Mouse (Mus musculus) stomach, postnatal 0 days (tissue): ENCODE data around the gene Shroom3. TPM values are rescaled to one million over a fixed set of nuclear protein-coding genes. Genes with fewer than 3 reads are reported as not detected.

ENCODE experiments used
- ATAC-seq: fragments of 200-750 bp; cut with Nextera tagmentation; 2 replicates; pipeline ENCODE4 v1.8.0; 2017; ENCODE audit not compliant: low FRiP score, low TSS enrichment
- DNase-seq: peaks from one replicate; pipeline ENCODE4 v3.0.0-alpha.2; 2016; ENCODE audit warnings: low spot score
- H3K27ac ChIP-seq: fragments of 300-500 bp; sonication (generic); replicated peaks from 2 replicates; pipeline ENCODE4 v1.5.1; 2014; ENCODE audit warnings: mild to moderate bottlenecking, control low read depth
- H3K27me3 ChIP-seq: fragments of 300-500 bp; sonication (generic); 2 replicates; pipeline ENCODE4 v1.6.1; 2014; ENCODE audit warnings: low read length; ENCODE audit not compliant: control insufficient read depth, insufficient read depth
- H3K36me3 ChIP-seq: fragments of 300-500 bp; sonication (generic); 2 replicates; pipeline ENCODE4 v1.6.1; 2014; ENCODE audit warnings: low read length, mixed read lengths; ENCODE audit not compliant: control insufficient read depth, insufficient read depth
- H3K4me1 ChIP-seq: fragments of 300-500 bp; sonication (generic); replicated peaks from 2 replicates; pipeline ENCODE4 v1.6.1; 2014; ENCODE audit warnings: antibody characterized with exemption; ENCODE audit not compliant: control insufficient read depth, insufficient read depth
- H3K4me2 ChIP-seq: fragments of 300-500 bp; sonication (generic); replicated peaks from 2 replicates; pipeline ENCODE4 v1.6.1; 2014; ENCODE audit warnings: low read depth, mild to moderate bottlenecking, control low read depth, moderate library complexity
- H3K4me3 ChIP-seq: fragments of 300-500 bp; sonication (generic); 2 replicates; pipeline ENCODE4 v1.5.1; 2014; ENCODE audit warnings: low read depth, low read length, control low read depth
- H3K9ac ChIP-seq: fragments of 300-500 bp; sonication (generic); 2 replicates; pipeline ENCODE4 v1.6.1; 2014; ENCODE audit warnings: mild to moderate bottlenecking, low read length, control low read depth, mixed read lengths
- H3K9me3 ChIP-seq: fragments of 300-500 bp; sonication (generic); 2 replicates; pipeline ENCODE4 v1.6.1; 2016; ENCODE audit warnings: low read length; ENCODE audit not compliant: control insufficient read depth
- CTCF ChIP-seq: IDR thresholded peaks from 2 replicates; pipeline ENCODE4 v1.5.1; 2016; ENCODE audit warnings: antibody characterized with exemption, low read depth, mild to moderate bottlenecking, moderate library complexity
- EP300 ChIP-seq: optimal IDR thresholded peaks from 2 replicates; pipeline ENCODE3; 2016; ENCODE audit warnings: antibody characterized with exemption
- WGBS: fragments of 180-500 bp; shearing (Covaris S2); extraction: QIAGEN DNeasy Blood & Tissue Kit; methylation state at CpG from one replicate; pipeline ENCODE4 v1.1.7; 2014; 5-methylcytosine and 5-hydroxymethylcytosine counted together
- polyA plus RNA-seq: library from polyadenylated mRNA; unstranded; fragments of >200 nt; fragmentation: Nextera tagmentation; extraction: Ambion mirVana; gene quantifications from 2 replicates; pipeline ENCODE4 v1.2.1, GENCODE M21; 2015

Shroom3 gene
- polyA plus RNA-seq, 1 experiment from 2014 or later, result 11.4 TPM

- Histone ChIP-seq H3K4me1 (no peaks in the 10 kb centered on the region), H3K4me3 (no peak overlapping the region), H3K27me3 (no peaks in the 10 kb centered on the region), H3K9me3 (no peaks in the 10 kb centered on the region), H3K27ac (no peak overlapping the region), H3K9ac (no peak overlapping the region), H3K4me2 (no peak overlapping the region), H3K36me3 (no peaks in the 10 kb centered on the region)
- WGBS, result 78% methylated on average over 11 of the region's 11 CpGs
- DNase-seq (no peak), ATAC-seq (no peak)
- TF ChIP-seq EP300 (no peak), CTCF (no peak)
These were observed 102.7 kb downstream of the Shroom3 start for GRCm38 (mm10) chr5:92785870-92786436.

GRCm38 (mm10) chr5:92788990-92789389 lies 105.8 kb downstream of the Shroom3 start:
- TF ChIP-seq CTCF, result no peak
- TF ChIP-seq EP300, result no peak
- 57% methylated on average over 8 of the region's 8 CpGs for WGBS
- no peaks in the 10 kb centered on the region for H3K4me1 ChIP-seq
- ATAC-seq (no peak), DNase-seq (no peak)
- no peaks in the 10 kb centered on the region for H3K36me3 ChIP-seq
- H3K27me3 ChIP-seq, result no peaks in the 10 kb centered on the region
- no peak overlapping the region for H3K27ac ChIP-seq
- H3K4me2 ChIP-seq, result no peak overlapping the region
- no peaks in the 10 kb centered on the region for H3K9me3 ChIP-seq
- H3K9ac ChIP-seq, result no peak overlapping the region
- H3K4me3 ChIP-seq, result no peak overlapping the region

DNA sequence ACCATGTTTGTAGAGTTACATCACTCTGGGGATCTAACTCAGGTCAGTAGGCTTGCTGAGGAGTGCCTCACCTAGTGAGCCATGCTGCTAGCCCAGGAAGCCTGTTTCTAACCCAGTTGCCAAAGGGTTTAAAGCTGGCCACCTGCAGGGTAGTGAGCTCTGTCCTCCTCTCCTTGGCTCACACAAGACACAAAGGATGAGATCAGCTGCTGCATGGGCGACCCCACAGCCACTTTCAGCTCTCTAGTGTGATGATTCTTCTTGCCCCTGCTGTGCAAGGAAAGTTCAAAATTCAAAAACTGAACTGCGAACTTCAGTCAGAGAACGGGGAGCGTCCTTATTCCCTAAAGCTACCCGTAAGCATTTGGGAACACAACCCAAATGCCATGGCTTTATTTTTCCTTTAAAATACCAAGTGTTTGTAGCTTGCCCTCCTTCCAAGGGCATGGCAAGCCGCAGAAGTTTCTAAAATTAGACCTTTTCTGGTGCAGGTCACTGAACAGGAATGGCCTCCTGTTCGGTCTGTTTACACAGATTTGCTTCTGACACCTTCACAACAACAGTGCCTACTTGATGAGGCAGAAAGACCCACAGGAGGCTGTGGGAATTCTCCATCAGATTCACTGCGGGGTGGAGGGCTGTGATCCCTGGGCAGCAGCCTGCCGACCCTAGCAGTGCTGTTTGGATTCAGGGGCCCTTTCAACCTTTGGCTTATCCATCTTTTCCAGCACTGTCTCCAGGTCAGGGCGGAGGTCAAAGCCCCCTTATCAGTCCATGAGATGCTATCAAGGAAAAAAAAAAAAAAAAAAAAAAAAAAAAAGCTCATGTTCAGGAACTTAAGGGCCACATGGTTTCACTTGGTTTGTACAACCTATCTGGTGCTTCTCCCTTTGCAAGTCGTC lies 113.1 kb downstream of the Shroom3 start:
- WGBS, result 35% methylated on average over 11 of the region's 11 CpGs
- Histone ChIP-seq H3K4me2 (no peak overlapping the region), H3K27ac (no peak overlapping the region), H3K9ac (no peak overlapping the region), H3K4me3 (no peak overlapping the region), H3K27me3 (no peaks in the 10 kb centered on the region), H3K9me3 (no peaks in the 10 kb centered on the region), H3K36me3 (no peaks in the 10 kb centered on the region), H3K4me1 (no peaks in the 10 kb centered on the region)
- DNase-seq, result no peak
- TF ChIP-seq EP300 (no peak), CTCF (no peak)
- ATAC-seq, result no peak

DNA sequence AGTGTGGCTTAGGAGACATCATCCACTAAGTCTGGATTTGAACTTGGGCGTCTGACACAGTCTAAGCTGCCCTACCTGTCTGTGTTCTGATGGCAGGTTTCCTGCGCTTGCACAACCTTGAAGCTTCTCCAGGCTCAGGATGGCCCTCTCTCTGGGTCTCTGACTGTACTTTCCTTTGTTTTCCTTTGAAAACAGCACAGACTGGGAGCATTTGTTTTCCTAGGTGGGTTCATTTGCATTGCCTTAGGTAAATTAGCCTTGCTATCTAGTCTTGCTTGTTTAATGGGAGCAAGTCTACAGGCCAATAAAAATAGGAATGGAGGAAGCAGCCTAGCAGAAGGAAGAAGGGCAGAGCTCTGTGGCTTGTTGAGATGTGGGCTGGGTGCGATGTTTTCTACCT lies 114.7 kb downstream of the Shroom3 start:
- 73% methylated on average over 3 of the region's 3 CpGs for WGBS
- ATAC-seq, result 0 out of 2 replicates have a peak, but pooled peaks have one; percentile 27
- H3K27ac ChIP-seq, result no peak overlapping the region; the same call in 1 of the 2 replicates
- no peak overlapping the region for H3K9ac ChIP-seq
- H3K4me1 ChIP-seq, result no peaks in the 10 kb centered on the region
- H3K36me3 ChIP-seq, result no peaks in the 10 kb centered on the region
- no peak overlapping the region for H3K4me3 ChIP-seq
- DNase-seq, result no peak
- no peaks in the 10 kb centered on the region for H3K27me3 ChIP-seq
- no peak overlapping the region for H3K4me2 ChIP-seq
- TF ChIP-seq CTCF (no peak), EP300 (no peak)
- no peaks in the 10 kb centered on the region for H3K9me3 ChIP-seq

DNA sequence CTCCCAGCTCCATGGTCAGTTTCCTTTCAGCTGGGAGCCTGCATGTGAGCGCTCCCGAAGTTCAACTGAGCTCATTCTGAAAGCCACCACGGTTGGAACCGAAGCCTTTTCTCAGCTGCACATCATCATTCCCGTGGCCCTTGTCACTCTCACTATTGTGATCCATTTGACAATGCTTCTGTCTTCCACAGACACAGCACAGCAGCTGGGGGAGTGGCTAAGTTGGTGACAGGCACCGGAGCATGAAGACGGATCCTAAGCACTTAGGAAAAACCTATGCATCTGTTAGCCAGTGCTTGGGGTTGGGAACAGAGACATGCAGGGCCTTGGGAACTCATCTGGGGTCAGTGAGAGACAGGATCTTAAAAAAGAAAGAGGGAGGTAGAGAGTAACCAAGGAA lies 121.1 kb downstream of the Shroom3 start:
- DNase-seq, result no peak
- H3K27me3 ChIP-seq, result no peaks in the 10 kb centered on the region
- no peaks in the 10 kb centered on the region for H3K36me3 ChIP-seq
- TF ChIP-seq EP300, result no peak
- TF ChIP-seq CTCF, result no peak
- no peak overlapping the region for H3K4me2 ChIP-seq
- no peak overlapping the region for H3K9ac ChIP-seq
- no peak for ATAC-seq
- 42% methylated on average over 7 of the region's 7 CpGs for WGBS
- H3K4me3 ChIP-seq, result no peak overlapping the region
- H3K9me3 ChIP-seq, result no peaks in the 10 kb centered on the region
- no peak overlapping the region for H3K27ac ChIP-seq
- no peaks in the 10 kb centered on the region for H3K4me1 ChIP-seq
